Mouse (Mus musculus): ENCODE results near the gene Rpl23a. TPM values are rescaled to one million over a fixed set of nuclear protein-coding genes. Genes with fewer than 3 reads are reported as not detected.

The Rpl23a gene
- total and polyA plus RNA-seq, 3 experiments: 2,992 to 3,939 (median 3,361) TPM

GRCm38 (mm10) chr11:78143520-78143919 is 39.9 kb downstream of the Rpl23a start:
- no peak for DNase-seq (ENCODE audit: extremely low read depth)
- dilution Hi-C loops (cut with MboI; ENCODE audit: extremely low pct_ligation_motif_present, extremely low pct_unique_long_range_greater_than_20kb, low sequenced_read_pairs) (no loop called here), in situ Hi-C loops (cut with MboI; ENCODE audit: low pct_ligation_motif_present, low pct_unique_long_range_greater_than_20kb, low sequenced_read_pairs) (no loop called here)
- H3K4me1 ChIP-seq (ENCODE audit: control insufficient read depth in 1 of 2, insufficient read depth in 2 of 2): peaks cover 17 to 46% of the 10 kb centered on the region in 2 experiments; a peak in 3 of 4 replicates
- H3K36me3 ChIP-seq (replicated peaks in 1 of 2; ENCODE audit: control insufficient read depth in 1 of 2, insufficient read depth in 1 of 2, low read length in 1 of 2): peaks cover 28 to 86% of the 10 kb centered on the region in 2 experiments
- no peak overlapping the region for H3K9ac ChIP-seq (ENCODE audit: insufficient read depth, low read depth)
- no peaks in the 10 kb centered on the region for H3K27me3 ChIP-seq (replicated peaks)
- H3K4me3 ChIP-seq (replicated peaks in 1 of 3; ENCODE audit: low read depth in 2 of 3, low read length in 2 of 3, poor library complexity in 1 of 3): no peak overlapping the region
- H3K27ac ChIP-seq (ENCODE audit: insufficient read depth, low read depth): no peak overlapping the region
- peaks cover 20% of the 10 kb centered on the region; the same call in 1 of the 2 replicates for H3K79me2 ChIP-seq (replicated peaks; ENCODE audit: control insufficient read depth, extremely low read depth, insufficient read depth, poor library complexity, severe bottlenecking)
- H3K4me2 ChIP-seq (ENCODE audit: insufficient read depth, low read depth, poor library complexity, severe bottlenecking): no peak overlapping the region
- TF ChIP-seq ZNF384 (IDR thresholded peaks at IDR 0.05; ENCODE audit: low read depth, low read length) (no peak), IRF4 (IDR thresholded peaks at IDR 0.05; ENCODE audit: low read depth, low read length) (no peak), TBP (conservative IDR thresholded peaks at IDR 0.05; ENCODE audit: low read depth, low read length) (no peak), ETS1 (conservative IDR thresholded peaks at IDR 0.05; ENCODE audit: low read depth, low read length) (no peak), MAX (IDR thresholded peaks at IDR 0.05; ENCODE audit: low read length) (no peak), USF1 (IDR thresholded peaks at IDR 0.05; ENCODE audit: low read depth, low read length) (no peak), MYC (IDR thresholded peaks at IDR 0.05; ENCODE audit: low read depth, low read length) (no peak), TCF12 (IDR thresholded peaks at IDR 0.05; ENCODE audit: low read depth, low read length) (no peak), E2F4 (IDR thresholded peaks at IDR 0.05; ENCODE audit: insufficient replicate concordance, low read depth, low read length) (no peak), CHD1 (IDR thresholded peaks at IDR 0.05; ENCODE audit: low read depth, low read length) (no peak)
- no peaks in the 10 kb centered on the region for H3K9me3 ChIP-seq (replicated peaks; ENCODE audit: low read length)

- H3K9ac ChIP-seq (ENCODE audit: insufficient read depth, low read depth): no peak overlapping the region
- H3K79me2 ChIP-seq (replicated peaks; ENCODE audit: control insufficient read depth, extremely low read depth, insufficient read depth, poor library complexity, severe bottlenecking): peaks cover 37% of the 10 kb centered on the region
- H3K9me3 ChIP-seq (replicated peaks; ENCODE audit: low read length): no peaks in the 10 kb centered on the region
- dilution Hi-C loops (cut with MboI; ENCODE audit: extremely low pct_ligation_motif_present, extremely low pct_unique_long_range_greater_than_20kb, low sequenced_read_pairs) (no loop called here), in situ Hi-C loops (cut with MboI; ENCODE audit: low pct_ligation_motif_present, low pct_unique_long_range_greater_than_20kb, low sequenced_read_pairs) (no loop called here)
- no peak overlapping the region for H3K4me2 ChIP-seq (ENCODE audit: insufficient read depth, low read depth, poor library complexity, severe bottlenecking)
- H3K4me1 ChIP-seq (ENCODE audit: control insufficient read depth in 1 of 2, insufficient read depth in 2 of 2): peaks cover 0 to 25% of the 10 kb centered on the region in 2 experiments; a peak in 2 of 4 replicates
- no peak for TF ChIP-seq CHD2 (IDR thresholded peaks at IDR 0.05; ENCODE audit: low read length)
- no peak for DNase-seq (ENCODE audit: extremely low read depth)
- H3K4me3 ChIP-seq (replicated peaks in 1 of 3; ENCODE audit: low read depth in 2 of 3, low read length in 2 of 3, poor library complexity in 1 of 3): no peak overlapping the region
- no peaks in the 10 kb centered on the region for H3K27me3 ChIP-seq (replicated peaks)
- H3K27ac ChIP-seq (ENCODE audit: insufficient read depth, low read depth): no peak overlapping the region
- peaks cover 23 to 79% of the 10 kb centered on the region in 2 experiments for H3K36me3 ChIP-seq (replicated peaks in 1 of 2; ENCODE audit: control insufficient read depth in 1 of 2, insufficient read depth in 1 of 2, low read length in 1 of 2)
These were observed 42.7 kb downstream of the Rpl23a start for GRCm38 (mm10) chr11:78140665-78141064.

GRCm38 (mm10) chr11:78138023-78138422 is 45.4 kb downstream of the Rpl23a start:
- Histone ChIP-seq H3K79me2 (replicated peaks; ENCODE audit: control insufficient read depth, extremely low read depth, insufficient read depth, poor library complexity, severe bottlenecking) (peaks cover 47% of the 10 kb centered on the region), H3K4me3 (replicated peaks in 1 of 3; ENCODE audit: low read depth in 2 of 3, low read length in 2 of 3, poor library complexity in 1 of 3) (no peak overlapping the region), H3K27me3 (replicated peaks) (no peaks in the 10 kb centered on the region), H3K36me3 (replicated peaks in 1 of 2; ENCODE audit: control insufficient read depth in 1 of 2, insufficient read depth in 1 of 2, low read length in 1 of 2) (peaks cover 2 to 67% of the 10 kb centered on the region in 2 experiments), H3K27ac (ENCODE audit: insufficient read depth, low read depth) (no peak overlapping the region), H3K9ac (ENCODE audit: insufficient read depth, low read depth) (no peak overlapping the region), H3K4me2 (ENCODE audit: insufficient read depth, low read depth, poor library complexity, severe bottlenecking) (no peak overlapping the region), H3K9me3 (replicated peaks; ENCODE audit: low read length) (no peaks in the 10 kb centered on the region), H3K4me1 (ENCODE audit: control insufficient read depth in 1 of 2, insufficient read depth in 2 of 2) (peaks cover 0 to 30% of the 10 kb centered on the region in 2 experiments; a peak in 2 of 4 replicates)
- TF ChIP-seq NELFE (IDR thresholded peaks at IDR 0.05; ENCODE audit: low read depth, low read length): no peak
- dilution Hi-C loops (cut with MboI; ENCODE audit: extremely low pct_ligation_motif_present, extremely low pct_unique_long_range_greater_than_20kb, low sequenced_read_pairs): no loop called here
- in situ Hi-C loops (cut with MboI; ENCODE audit: low pct_ligation_motif_present, low pct_unique_long_range_greater_than_20kb, low sequenced_read_pairs): no loop called here
- no peak for DNase-seq (ENCODE audit: extremely low read depth)
